Comparison of ENCODE assay signal across 8 mouse cellular contexts in the genomic region with DNA sequence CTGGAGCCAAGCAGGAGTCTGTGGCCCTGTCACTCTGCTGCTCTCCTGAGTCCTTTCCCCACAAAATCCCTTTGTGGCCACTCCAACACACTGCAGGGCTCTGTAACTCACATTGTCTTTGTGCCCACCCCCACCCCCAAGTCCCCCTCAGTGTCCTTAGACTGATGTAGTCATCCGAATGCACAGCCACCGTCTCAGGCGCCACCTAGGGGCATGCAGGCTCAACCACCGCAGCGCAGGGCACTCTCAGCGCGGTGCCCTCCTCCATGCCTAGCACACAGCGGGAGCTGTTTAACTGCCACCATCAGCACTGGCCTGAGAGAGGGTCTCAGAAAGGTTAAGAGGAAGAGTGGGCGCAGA. TPM values are rescaled to one million over a fixed set of nuclear protein-coding genes. Genes with fewer than 3 reads are reported as not detected.
A peak's percentile ranks its signal among the peaks of the same experiment; 100 is the strongest.
DNase-seq lines count a peak whose midpoint lies in the region; ATAC-seq lines count a peak whose summit lies in the region.

No protein-coding gene starts in this region.

- H3K36me3 ChIP-seq in heart, embryonic 16.5 days (ENCODE audit: control insufficient read depth, insufficient read depth): peaks cover 10% of the 10 kb centered on the region; the same call in 1 of the 2 replicates
- H3K36me3 ChIP-seq in kidney, embryonic 14.5 days (ENCODE audit: control insufficient read depth, insufficient read depth, low read length): peaks cover 54% of the 10 kb centered on the region
- H3K36me3 ChIP-seq in midbrain, embryonic 14.5 days (ENCODE audit: control insufficient read depth, insufficient read depth, low read length): peaks cover 59% of the 10 kb centered on the region

- no peak overlapping the region for H3K4me2 ChIP-seq in heart, embryonic 16.5 days (ENCODE audit: low read depth, low read length)
- no peak overlapping the region for H3K4me2 ChIP-seq in kidney, embryonic 14.5 days (replicated peaks; ENCODE audit: low read depth, low read length)
- no peak overlapping the region for H3K4me2 ChIP-seq in midbrain, embryonic 14.5 days (ENCODE audit: low read length)

- H3K27ac ChIP-seq in heart, embryonic 16.5 days (ENCODE audit: low read length): no peak overlapping the region
- H3K27ac ChIP-seq in kidney, embryonic 14.5 days (ENCODE audit: low read depth, low read length): no peak overlapping the region
- H3K27ac ChIP-seq in midbrain, embryonic 14.5 days (replicated peaks; ENCODE audit: low read depth, low read length): no peak overlapping the region

- DNase-seq in heart, adult 8-10 months (ENCODE audit: low spot score): no peak
- DNase-seq in ES-CJ7 (ENCODE audit: low read depth, low spot score): peak; percentile 30
- DNase-seq in midbrain, embryonic 14.5 days: peak; percentile 79
- DNase-seq in c-Kit-positive CD71-positive TER-119-positive erythroid progenitor cells, embryonic 14.5 days (ENCODE audit: low spot score): no peak
- no peak for DNase-seq in urinary bladder, postnatal 36 days (ENCODE audit: low spot score in 2 of 2)

- 0 out of 2 replicates have a peak, but pooled peaks have one; percentile 33 for ATAC-seq in heart, embryonic 16.5 days (replicated peaks; ENCODE audit: extremely low read depth, insufficient read depth, low FRiP score)
- peak; percentile 60 for ATAC-seq in common myeloid progenitor, adult 5-6 weeks (replicated peaks; ENCODE audit: low read depth, poor library complexity, severe bottlenecking)
- 0 out of 2 replicates have a peak, but pooled peaks have one; percentile 13 for ATAC-seq in kidney, embryonic 14.5 days (ENCODE audit: low FRiP score, low TSS enrichment)
- peak; percentile 66; the same call in 1 of the 2 replicates for ATAC-seq in midbrain, embryonic 14.5 days (ENCODE audit: low FRiP score, low TSS enrichment)

- WGBS in heart, embryonic 16.5 days: 41% methylated on average over 9 of the region's 9 CpGs
- WGBS in kidney, embryonic 14.5 days: 55% methylated on average over 9 of the region's 9 CpGs
- WGBS in midbrain, embryonic 14.5 days: 42% methylated on average over 9 of the region's 9 CpGs

- H3K9ac ChIP-seq in heart, embryonic 16.5 days (ENCODE audit: low read length): no peak overlapping the region
- H3K9ac ChIP-seq in kidney, embryonic 14.5 days (ENCODE audit: low read depth, low read length): no peak overlapping the region
- no peak overlapping the region for H3K9ac ChIP-seq in midbrain, embryonic 14.5 days (replicated peaks; ENCODE audit: low read length)

- no peaks in the 10 kb centered on the region for H3K27me3 ChIP-seq in heart, embryonic 16.5 days (ENCODE audit: control insufficient read depth, insufficient read depth, low read length)
- H3K27me3 ChIP-seq in kidney, embryonic 14.5 days (ENCODE audit: control insufficient read depth, insufficient read depth, low read length): no peaks in the 10 kb centered on the region
- no peaks in the 10 kb centered on the region for H3K27me3 ChIP-seq in midbrain, embryonic 14.5 days (ENCODE audit: control insufficient read depth, insufficient read depth, low read length)

- no peak overlapping the region for H3K4me3 ChIP-seq in heart, embryonic 16.5 days (ENCODE audit: low read length)
- H3K4me3 ChIP-seq in kidney, embryonic 14.5 days (ENCODE audit: low read length): no peak overlapping the region
- no peak overlapping the region for H3K4me3 ChIP-seq in midbrain, embryonic 14.5 days (replicated peaks; ENCODE audit: low read depth, low read length)

- H3K4me1 ChIP-seq in heart, embryonic 16.5 days (ENCODE audit: control insufficient read depth, insufficient read depth, low read length): peaks cover 19% of the 10 kb centered on the region
- no peaks in the 10 kb centered on the region for H3K4me1 ChIP-seq in kidney, embryonic 14.5 days (ENCODE audit: control insufficient read depth, insufficient read depth, low read length)
- peaks cover 11% of the 10 kb centered on the region for H3K4me1 ChIP-seq in midbrain, embryonic 14.5 days (ENCODE audit: control insufficient read depth, insufficient read depth, low read length)

- H3K9me3 ChIP-seq in heart, embryonic 16.5 days (replicated peaks; ENCODE audit: control insufficient read depth, low read length): no peaks in the 10 kb centered on the region
- no peaks in the 10 kb centered on the region for H3K9me3 ChIP-seq in kidney, embryonic 14.5 days (ENCODE audit: control insufficient read depth, low read length)
- no peaks in the 10 kb centered on the region for H3K9me3 ChIP-seq in midbrain, embryonic 14.5 days (ENCODE audit: control insufficient read depth, low read length)

RNA-seq across cellular contexts. Expression of gene Cabin1, which starts 55.5 kb away (rescaled TPM):
- 23.7 and 27.5 TPM in 2 replicates for polyA plus RNA-seq in heart, embryonic 16.5 days (2015; fragmentation: Nextera tagmentation; extraction: Ambion mirVana)
- total RNA-seq in heart, adult 8-10 months (2022): 10 to 100 TPM; 15.5 to 22.0 (median 20.8) TPM
- total RNA-seq in common myeloid progenitor, adult 5-6 weeks (2017): 23.0 and 38.6 TPM in 2 replicates
- polyA plus RNA-seq in kidney, embryonic 14.5 days (2014; fragmentation: Nextera tagmentation; extraction: Ambion mirVana): 32.3 and 37.7 TPM in 2 replicates
- polyA plus RNA-seq in midbrain, embryonic 14.5 days (2014; fragmentation: Nextera tagmentation; extraction: Ambion mirVana): 47.2 and 54.5 TPM in 2 replicates

Comparison
In these comparisons a context has a peak if more than half of its experiments do, and no peak if none do; other contexts are left out.
1. ATAC-seq: peak in every context shown above with its lines; median percentile 66 in midbrain, embryonic 14.5 days; 60 in common myeloid progenitor, adult 5-6 weeks; 33 in heart, embryonic 16.5 days; 13 in kidney, embryonic 14.5 days.
2. DNase-seq: peak in ES-CJ7 (single experiment) and midbrain, embryonic 14.5 days (single experiment); none in heart, adult 8-10 months (single experiment), c-Kit-positive CD71-positive TER-119-positive erythroid progenitor cells, embryonic 14.5 days (single experiment) and urinary bladder, postnatal 36 days (0 of 2).